Mouse (Mus musculus) lung, embryonic 14.5 days (tissue): ENCODE measurements around the gene Htt. TPM values are rescaled to one million over a fixed set of nuclear protein-coding genes. Genes with fewer than 3 reads are reported as not detected.
"Not testable (repeated sequence)": the region's sequence is repeated elsewhere in the genome, so short reads cannot be mapped to it uniquely, and the experiment has no call there.

Experiments
- ATAC-seq: fragments of 200-750 bp; cut with Nextera tagmentation; 2 replicates; pipeline ENCODE4 v1.8.0; 2017; ENCODE audit warnings: mild to moderate bottlenecking, moderate TSS enrichment, moderate library complexity; ENCODE audit not compliant: insufficient read depth
- DNase-seq: peaks from one replicate; pipeline ENCODE4 v3.0.0-alpha.2; 2015
- H3K27ac ChIP-seq: fragments of 300-500 bp; sonication (generic); 2 replicates; pipeline ENCODE4 v1.5.1; 2014; ENCODE audit warnings: low read depth, mild to moderate bottlenecking, moderate library complexity
- H3K27me3 ChIP-seq: fragments of 300-500 bp; sonication (generic); 2 replicates; pipeline ENCODE4 v1.6.1; 2014; ENCODE audit warnings: low read length, control low read depth; ENCODE audit not compliant: insufficient read depth
- H3K36me3 ChIP-seq: fragments of 300-500 bp; sonication (generic); 2 replicates; pipeline ENCODE4 v1.6.1; 2014; ENCODE audit warnings: control low read depth; ENCODE audit not compliant: insufficient read depth
- H3K4me1 ChIP-seq: fragments of 300-500 bp; sonication (generic); 2 replicates; pipeline ENCODE4 v1.6.1; 2014; ENCODE audit warnings: antibody characterized with exemption, control low read depth; ENCODE audit not compliant: insufficient read depth
- H3K4me2 ChIP-seq: fragments of 300-500 bp; sonication (generic); 2 replicates; pipeline ENCODE4 v1.6.1; 2014; ENCODE audit warnings: mild to moderate bottlenecking
- H3K4me3 ChIP-seq: fragments of 300-500 bp; sonication (generic); 2 replicates; pipeline ENCODE4 v1.5.1; 2014; ENCODE audit warnings: low read depth, low read length
- H3K9ac ChIP-seq: fragments of 300-500 bp; sonication (generic); 2 replicates; pipeline ENCODE4 v1.6.1; 2014
- H3K9me3 ChIP-seq: fragments of 300-500 bp; sonication (generic); 2 replicates; pipeline ENCODE4 v1.6.1; 2016; ENCODE audit warnings: low read depth, low read length, control low read depth
- CTCF ChIP-seq: IDR thresholded peaks from 2 replicates; pipeline ENCODE4 v1.5.1; 2016; ENCODE audit warnings: antibody characterized with exemption, low read depth
- WGBS: fragments of 180-500 bp; shearing (Covaris S2); extraction: QIAGEN DNeasy Blood & Tissue Kit; methylation state at CpG from one replicate; pipeline ENCODE4 v1.1.7; 2014; 5-methylcytosine and 5-hydroxymethylcytosine counted together
- polyA plus RNA-seq: library from polyadenylated mRNA; unstranded; fragments of >200 nt; fragmentation: Nextera tagmentation; extraction: Ambion mirVana; gene quantifications from 2 replicates; pipeline ENCODE4 v1.2.1, GENCODE M21; 2014

Gene Htt
- polyA plus RNA-seq, 1 experiment from 2014 or later = 22.8 TPM

DNA sequence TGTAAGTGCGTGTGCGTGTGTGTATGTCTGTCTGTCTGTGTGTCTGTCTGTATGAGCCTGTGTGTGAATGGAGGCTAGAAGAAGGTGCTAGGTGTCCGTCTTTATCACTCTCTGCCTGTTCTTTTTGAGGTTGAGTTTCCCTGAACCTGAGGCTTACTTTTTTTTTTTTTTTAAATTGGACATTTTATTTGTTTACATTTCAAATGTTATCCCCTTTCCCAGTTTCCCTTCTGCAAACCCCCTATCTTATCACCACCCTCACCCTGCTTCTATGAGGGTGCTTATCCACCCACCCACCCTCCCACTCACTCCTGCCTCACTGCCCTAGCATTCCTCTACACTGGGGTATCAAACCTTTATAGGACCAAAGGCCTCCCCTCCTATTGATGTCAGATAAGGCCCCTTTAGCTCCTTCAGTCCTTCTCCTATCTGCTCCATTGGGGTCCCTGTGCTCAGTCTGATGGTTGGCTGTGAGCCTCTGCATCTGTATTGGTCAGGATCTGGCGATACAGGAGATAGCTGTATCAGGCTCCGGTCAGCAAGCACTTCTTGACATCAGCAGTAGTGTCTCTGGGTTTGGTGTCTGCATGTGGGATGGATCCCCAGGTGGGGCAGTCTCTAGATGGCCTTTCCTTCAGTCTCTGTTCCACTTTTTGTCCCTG lies 38.9 kb downstream of the Htt start:
- DNase-seq (no peak), ATAC-seq (no peak)
- Histone ChIP-seq H3K4me2 (no peak overlapping the region), H3K36me3 (peaks cover 56% of the 10 kb centered on the region), H3K27ac (no peak overlapping the region), H3K4me1 (no peaks in the 10 kb centered on the region), H3K27me3 (no peaks in the 10 kb centered on the region), H3K9ac (no peak overlapping the region), H3K9me3 (no peaks in the 10 kb centered on the region), H3K4me3 (no peak overlapping the region)
- 90% methylated on average over 5 of the region's 5 CpGs for WGBS
- no peak for TF ChIP-seq CTCF

DNA sequence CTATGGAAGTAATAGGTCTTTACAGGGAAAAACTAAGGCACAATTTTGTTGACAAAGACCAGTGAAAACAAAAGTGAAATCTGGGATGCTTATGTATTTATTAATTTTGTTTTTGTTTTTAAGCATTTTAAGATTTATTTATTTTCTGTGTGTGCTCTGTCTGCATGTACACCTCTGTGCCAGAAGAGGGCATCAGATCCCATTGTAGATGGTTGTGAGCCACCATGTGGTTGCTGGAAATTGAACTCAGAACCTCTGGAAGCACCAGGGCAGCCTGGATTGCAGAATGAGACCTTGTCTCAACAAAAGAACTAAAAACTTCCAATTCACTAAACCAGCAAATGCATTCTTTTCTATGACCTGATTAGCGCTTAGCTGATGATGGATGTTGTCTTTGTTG lies 44.5 kb downstream of the Htt start:
- Histone ChIP-seq H3K36me3 (peaks cover 50% of the 10 kb centered on the region), H3K27ac (no peak overlapping the region), H3K4me3 (no peak overlapping the region), H3K4me1 (no peaks in the 10 kb centered on the region), H3K4me2 (no peak overlapping the region), H3K9me3 (no peaks in the 10 kb centered on the region), H3K9ac (no peak overlapping the region), H3K27me3 (no peaks in the 10 kb centered on the region)
- no peak for ATAC-seq
- no peak for DNase-seq
- WGBS = 93% methylated on average over 1 of the region's 1 CpGs
- TF ChIP-seq CTCF = peak; percentile 26; the same call in 1 of the 2 replicates

DNA sequence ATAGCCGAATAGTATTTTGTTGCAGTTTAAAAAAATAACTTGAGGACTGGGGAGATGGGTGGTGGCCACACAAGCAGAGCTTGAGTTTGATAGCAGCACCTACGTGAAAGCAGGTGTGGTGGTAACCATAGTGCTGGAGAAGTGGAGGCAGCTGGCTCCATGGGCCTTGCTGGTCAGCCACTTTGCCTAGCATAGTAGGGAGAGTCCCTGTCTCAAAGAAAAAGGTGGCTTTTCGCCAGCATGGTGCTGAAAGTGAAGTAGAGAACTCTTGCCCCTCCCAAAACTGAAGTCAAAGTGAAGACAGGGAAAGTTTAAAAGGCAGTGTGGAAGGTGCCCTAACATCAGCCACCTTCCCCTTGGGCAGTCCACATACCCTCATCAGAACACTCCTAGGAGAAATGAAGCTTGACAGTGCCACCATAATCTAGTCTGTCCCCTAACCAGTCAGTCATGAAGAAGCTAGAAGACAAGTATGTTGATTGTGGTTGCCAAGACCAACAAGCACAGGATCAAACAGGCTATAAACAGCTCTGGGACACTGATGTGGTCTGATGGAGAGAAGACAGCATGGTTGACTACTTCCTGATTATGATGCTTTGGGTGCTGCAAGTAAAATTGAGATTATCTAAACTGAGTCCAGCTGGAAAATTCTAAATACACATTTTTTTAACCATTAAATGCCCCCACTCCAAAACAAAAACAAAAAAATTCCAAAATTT lies 61.0 kb downstream of the Htt start:
- Histone ChIP-seq H3K27ac (no peak overlapping the region), H3K36me3 (peaks cover 80% of the 10 kb centered on the region), H3K4me2 (no peak overlapping the region), H3K4me3 (no peak overlapping the region), H3K4me1 (no peaks in the 10 kb centered on the region), H3K27me3 (no peaks in the 10 kb centered on the region), H3K9ac (no peak overlapping the region), H3K9me3 (no peaks in the 10 kb centered on the region)
- TF ChIP-seq CTCF = no peak
- ATAC-seq (no peak), DNase-seq (no peak)
- WGBS = 83% methylated on average over 3 of the region's 3 CpGs

DNA sequence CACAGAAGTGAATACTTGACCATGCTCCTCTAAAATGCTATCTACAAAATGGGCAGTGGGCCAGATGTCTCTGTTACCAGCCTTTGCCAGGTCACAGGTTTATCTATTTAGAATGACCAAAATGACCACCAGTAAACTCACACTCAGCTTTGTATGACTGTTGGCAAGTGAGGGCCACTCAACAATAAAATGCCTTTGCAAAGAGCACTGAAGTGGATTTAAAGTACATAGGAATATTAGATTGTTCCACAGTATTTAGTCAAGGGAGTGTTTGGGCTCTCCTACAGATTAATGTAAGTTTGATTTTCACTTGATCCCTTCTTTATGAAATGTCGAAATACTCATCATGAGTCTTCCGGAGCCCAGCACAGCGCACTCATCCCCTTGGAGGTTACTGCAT lies 92.5 kb downstream of the Htt start:
- Histone ChIP-seq H3K36me3 (peaks cover 59% of the 10 kb centered on the region), H3K4me1 (no peaks in the 10 kb centered on the region), H3K9me3 (no peaks in the 10 kb centered on the region), H3K4me2 (no peak overlapping the region), H3K27me3 (no peaks in the 10 kb centered on the region), H3K4me3 (no peak overlapping the region), H3K9ac (no peak overlapping the region), H3K27ac (no peak overlapping the region)
- DNase-seq (no peak), ATAC-seq (no peak)
- 97% methylated on average over 3 of the region's 3 CpGs for WGBS
- TF ChIP-seq CTCF = no peak

DNA sequence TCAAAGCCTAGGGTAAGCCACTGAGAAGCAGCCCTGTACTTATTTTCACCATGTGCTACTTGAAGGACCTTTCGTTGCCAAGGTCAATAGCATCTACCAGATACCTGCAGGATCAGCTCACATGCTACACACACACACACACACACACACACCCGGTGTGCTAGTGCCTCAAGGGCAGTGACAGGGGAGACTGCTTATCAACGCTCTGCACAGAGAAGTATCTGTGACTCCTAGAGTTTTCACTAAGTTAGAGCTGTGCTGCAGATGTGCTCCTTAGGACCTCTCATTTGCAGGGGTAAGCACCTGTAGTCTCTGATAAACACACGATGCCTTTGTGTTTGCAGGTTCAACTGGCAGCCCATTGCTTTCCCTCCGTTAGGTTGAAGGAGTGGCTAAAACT lies 103.8 kb downstream of the Htt start:
- no peak overlapping the region for H3K27ac ChIP-seq
- DNase-seq (no peak), ATAC-seq (no peak)
- WGBS = 93% methylated on average over 5 of the region's 5 CpGs
- TF ChIP-seq CTCF = no peak
- no peaks in the 10 kb centered on the region for H3K9me3 ChIP-seq
- no peak overlapping the region for H3K4me2 ChIP-seq
- H3K4me3 ChIP-seq = no peak overlapping the region
- no peaks in the 10 kb centered on the region for H3K4me1 ChIP-seq
- peaks cover 61% of the 10 kb centered on the region for H3K36me3 ChIP-seq
- H3K27me3 ChIP-seq = no peaks in the 10 kb centered on the region
- no peak overlapping the region for H3K9ac ChIP-seq

DNA sequence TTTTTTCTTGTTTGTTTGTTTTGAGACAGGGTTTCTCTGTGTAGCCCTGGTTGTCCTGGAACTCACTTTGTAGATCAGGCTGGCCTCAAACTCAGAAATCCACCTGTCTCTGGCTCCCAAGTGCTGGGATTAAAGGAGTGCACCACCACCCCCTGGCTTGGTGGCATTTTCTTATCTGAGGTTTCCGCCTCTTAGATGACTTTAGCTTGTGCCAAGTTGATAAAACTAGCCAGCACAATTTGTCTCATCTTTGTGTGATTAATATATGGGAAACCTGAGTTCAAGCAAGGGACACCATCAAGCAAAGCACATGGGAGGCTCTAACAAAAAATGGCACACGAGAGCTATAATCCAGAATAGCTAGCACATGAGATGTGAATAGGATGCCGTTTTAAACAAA lies 118.8 kb downstream of the Htt start:
- H3K27ac ChIP-seq, DNase-seq, H3K9me3 ChIP-seq, H3K27me3 ChIP-seq, ATAC-seq, H3K4me2 ChIP-seq, H3K4me3 ChIP-seq, H3K9ac ChIP-seq, H3K4me1 ChIP-seq: not testable (repeated sequence)
- peaks cover 72% of the 10 kb centered on the region for H3K36me3 ChIP-seq
- 87% methylated on average over 3 of the region's 3 CpGs for WGBS

DNA sequence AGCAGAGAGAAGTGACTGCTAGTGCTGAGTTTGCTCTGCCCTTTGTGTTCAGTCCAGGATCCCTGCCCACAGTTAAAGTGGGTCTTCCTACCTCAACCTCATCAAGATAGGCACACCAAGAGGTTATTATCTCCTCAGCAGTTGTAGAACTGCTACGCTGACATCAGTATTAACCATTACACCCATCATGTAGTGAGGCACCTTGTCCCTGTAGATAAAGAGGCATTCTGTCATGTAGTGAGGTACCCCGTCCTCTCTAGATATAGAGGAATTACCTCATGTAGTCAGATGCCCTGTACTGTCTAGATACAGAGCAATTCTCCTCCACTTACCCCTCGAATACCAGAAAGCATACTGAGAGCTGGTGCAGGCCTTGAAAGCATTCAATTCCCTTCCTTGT lies 119.5 kb downstream of the Htt start:
- H3K4me2 ChIP-seq = no peak overlapping the region
- no peak overlapping the region for H3K9ac ChIP-seq
- no peak overlapping the region; the same call in 1 of the 2 replicates for H3K27ac ChIP-seq
- H3K4me1 ChIP-seq = no peaks in the 10 kb centered on the region
- peaks cover 69% of the 10 kb centered on the region for H3K36me3 ChIP-seq
- no peak overlapping the region for H3K4me3 ChIP-seq
- H3K9me3 ChIP-seq = no peaks in the 10 kb centered on the region
- DNase-seq (no peak), ATAC-seq (peak; percentile 44; the same call in 1 of the 2 replicates)
- 94% methylated on average over 3 of the region's 3 CpGs for WGBS
- no peaks in the 10 kb centered on the region for H3K27me3 ChIP-seq
- TF ChIP-seq CTCF = no peak
